Mouse (Mus musculus) spleen, adult 18-20 months (tissue): Measurements from ENCODE around the gene B3gat2.

Experiments
- DNase-seq, 2 experiments: peaks; one replicate each; pipeline ENCODE4 v3.0.0; 2022; ENCODE audit warnings: mixed read lengths in 2 of 2

B3gat2 gene

GRCm38 (mm10) chr1:23761502-23762135 lies at the start of gene B3gat2:
TSS of gene B3gat2 (plus strand) at chr1:23761753.
- DNase-seq: peak in 1 of 2 experiments; percentile 19

DNA sequence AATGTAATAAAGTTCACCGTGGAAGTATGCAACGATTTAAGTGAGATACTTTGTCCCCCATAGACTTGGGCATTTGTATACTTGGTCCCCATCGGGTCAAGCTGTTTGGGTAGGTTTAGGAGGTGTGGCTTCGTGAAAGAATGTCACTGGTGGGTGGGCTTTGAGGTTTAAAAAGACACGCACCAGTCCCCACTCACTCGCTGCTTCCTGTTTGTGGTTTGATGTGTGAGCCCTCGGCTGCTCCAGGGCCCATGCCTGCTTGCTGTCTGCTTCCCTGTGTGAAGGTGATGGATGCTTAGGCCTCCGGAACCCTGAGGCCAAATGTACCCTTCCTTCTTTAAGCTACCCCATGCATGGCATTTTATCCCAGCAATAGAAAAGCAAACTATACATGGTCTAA lies 41.2 kb upstream of the B3gat2 start:
- DNase-seq: peak; percentile 46 to 57

GRCm38 (mm10) chr1:23721036-23721435 lies 40.5 kb upstream of the B3gat2 start:
- peak; percentile 31 to 35 for DNase-seq

DNA sequence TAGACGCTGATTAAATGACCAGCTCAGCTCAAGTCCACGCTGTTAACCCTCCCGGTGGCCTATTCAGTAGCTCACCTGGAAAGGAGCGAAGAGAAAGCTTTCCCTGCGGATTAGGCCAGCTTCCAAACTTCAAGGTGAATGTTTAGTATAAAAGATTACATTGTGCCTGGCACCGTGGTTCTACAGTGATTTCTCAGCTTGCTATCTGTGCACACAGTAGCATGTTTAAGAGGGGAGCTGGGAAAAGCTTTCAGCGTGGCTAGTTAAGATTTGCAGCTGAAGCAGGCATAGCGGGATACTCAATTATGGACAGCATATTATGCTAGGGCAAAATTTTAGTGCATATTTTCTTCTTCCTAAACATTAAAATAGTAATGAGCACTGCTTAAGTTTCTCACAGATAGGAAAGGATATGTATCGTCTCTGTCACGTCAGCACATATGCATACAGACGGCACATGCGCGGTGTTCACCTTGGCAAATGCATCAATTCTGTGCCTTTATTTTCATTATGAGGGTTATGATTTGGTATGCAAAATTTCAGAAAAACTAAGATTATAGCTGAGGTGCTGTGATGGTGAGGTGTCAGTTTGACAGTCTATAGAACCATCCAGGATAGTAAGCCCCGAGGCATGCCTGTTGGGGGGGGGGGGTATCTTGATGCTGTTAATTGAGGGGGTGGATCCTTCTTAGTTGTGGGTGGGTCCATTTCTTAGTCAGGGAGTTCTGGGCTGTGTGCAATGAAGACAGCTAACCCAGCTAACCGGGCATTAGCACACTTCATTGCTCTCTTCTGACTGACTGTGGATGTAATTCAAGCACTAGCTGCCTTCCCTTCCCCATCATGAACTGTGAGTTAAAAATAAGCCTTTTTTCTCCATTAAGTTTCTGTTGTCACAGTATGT lies 38.8 kb upstream of the B3gat2 start:
- no peak for DNase-seq

- DNase-seq: no peak
These were observed 30.2 kb upstream of the B3gat2 start for GRCm38 (mm10) chr1:23731324-23731723.

- DNase-seq: no peak
These were observed 10.6 kb upstream of the B3gat2 start for GRCm38 (mm10) chr1:23750864-23751532.

DNA sequence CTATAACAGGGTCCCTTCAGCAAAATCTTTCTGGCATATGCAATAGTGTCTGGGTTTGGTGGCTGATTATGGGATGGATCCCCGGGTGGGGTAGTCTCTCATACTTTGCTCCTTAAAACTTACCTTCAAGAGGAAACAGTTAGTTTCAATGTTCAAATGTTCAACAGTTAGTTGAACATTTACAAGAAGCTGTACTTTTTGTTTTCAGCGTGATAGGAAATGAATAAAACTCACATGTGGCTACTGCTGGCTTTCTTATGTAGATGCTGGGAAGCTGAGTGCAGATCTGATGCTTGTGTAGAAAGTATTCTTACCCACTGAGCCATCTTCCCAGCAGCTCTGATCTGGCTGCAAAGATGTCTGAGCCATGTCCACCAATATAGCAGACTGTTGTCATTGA lies 8.5 kb upstream of the B3gat2 start:
- no peak for DNase-seq

DNA sequence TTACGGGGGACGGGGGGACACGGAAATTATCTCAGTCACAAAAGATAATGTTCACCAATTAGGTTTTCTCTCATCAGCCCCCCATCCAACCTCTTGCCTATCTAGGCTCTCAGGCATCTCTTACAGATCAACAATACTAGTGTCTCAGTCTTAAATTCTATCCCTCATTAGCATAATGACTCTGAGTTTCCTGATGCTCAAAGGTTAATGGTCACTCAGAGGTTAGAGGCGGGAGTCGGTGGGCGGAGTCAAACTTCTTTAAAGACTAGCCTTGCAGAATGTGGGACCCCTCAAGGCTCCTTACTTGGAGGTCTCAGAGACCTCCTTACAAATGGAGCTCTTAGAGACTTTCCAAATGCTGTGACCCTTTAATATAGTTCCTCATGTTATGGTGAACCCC lies 8.0 kb upstream of the B3gat2 start:
- no peak for DNase-seq

DNA sequence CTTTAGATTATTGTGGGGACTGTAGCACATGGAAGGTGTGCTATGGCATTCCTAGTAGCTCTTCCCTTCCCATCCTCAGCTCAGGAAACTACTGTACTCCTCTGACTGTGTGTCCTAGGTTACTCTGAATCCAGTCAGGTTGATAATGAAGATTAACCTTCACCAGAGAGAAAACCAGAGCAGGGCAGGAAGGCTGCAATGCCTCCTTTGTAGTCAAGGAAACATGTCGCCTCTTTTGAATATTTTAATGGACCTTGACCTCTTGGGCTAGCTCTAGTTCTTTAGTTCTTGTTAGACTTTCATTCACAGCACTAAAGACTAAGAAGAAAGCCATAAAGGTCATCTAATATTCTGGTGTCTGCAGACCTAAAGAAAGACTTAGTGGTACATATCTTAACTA lies 7.2 kb upstream of the B3gat2 start:
- DNase-seq: no peak

DNA sequence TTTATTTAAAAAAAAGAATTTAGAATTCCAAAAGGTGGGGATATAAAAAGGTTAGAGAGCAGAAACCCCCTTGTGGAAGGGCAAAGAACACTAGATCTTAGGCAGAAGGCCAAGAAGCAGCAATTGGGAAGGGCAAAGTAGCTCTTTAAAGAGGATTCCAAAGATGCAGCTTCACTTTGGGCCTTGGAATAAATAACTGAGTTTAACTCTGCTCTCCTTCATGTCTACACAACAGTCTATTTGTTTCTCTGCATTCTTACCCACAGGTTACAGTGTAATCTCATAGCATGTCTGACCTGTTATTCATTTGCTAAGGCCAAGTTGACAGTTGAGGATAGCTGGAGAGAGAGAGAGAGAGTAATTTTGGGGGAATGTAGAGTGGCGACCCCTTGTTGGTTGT lies 6.6 kb upstream of the B3gat2 start:
- no peak for DNase-seq

DNA sequence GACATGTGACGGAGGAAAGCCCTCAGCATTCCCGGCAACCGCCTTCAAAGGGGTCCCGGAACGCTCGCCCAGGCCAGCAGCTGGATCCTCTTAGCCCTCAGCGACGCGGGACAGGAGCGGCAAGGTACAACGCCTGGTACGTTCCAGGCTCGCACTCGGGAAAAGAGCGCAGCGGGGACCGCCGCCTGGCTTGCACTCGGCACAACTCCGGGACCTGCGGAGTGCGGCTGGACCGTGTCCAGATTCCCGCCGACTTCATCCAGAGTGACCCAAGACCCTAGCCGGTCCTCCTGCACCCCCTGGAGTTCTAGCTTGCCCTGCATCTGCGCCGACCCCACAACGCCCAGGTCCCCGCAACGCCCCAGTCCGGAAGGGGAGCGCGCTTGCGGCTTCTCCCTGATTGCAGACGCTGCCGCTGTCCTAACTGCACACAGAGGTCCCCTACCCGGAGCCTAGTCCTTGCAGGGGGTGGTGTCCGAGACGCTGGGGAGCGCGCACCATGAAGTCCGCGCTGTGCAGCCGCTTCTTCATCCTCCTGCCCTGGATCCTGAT lies 659 bp downstream of the B3gat2 start:
- DNase-seq: peak in 1 of 2 experiments; percentile 19

DNA sequence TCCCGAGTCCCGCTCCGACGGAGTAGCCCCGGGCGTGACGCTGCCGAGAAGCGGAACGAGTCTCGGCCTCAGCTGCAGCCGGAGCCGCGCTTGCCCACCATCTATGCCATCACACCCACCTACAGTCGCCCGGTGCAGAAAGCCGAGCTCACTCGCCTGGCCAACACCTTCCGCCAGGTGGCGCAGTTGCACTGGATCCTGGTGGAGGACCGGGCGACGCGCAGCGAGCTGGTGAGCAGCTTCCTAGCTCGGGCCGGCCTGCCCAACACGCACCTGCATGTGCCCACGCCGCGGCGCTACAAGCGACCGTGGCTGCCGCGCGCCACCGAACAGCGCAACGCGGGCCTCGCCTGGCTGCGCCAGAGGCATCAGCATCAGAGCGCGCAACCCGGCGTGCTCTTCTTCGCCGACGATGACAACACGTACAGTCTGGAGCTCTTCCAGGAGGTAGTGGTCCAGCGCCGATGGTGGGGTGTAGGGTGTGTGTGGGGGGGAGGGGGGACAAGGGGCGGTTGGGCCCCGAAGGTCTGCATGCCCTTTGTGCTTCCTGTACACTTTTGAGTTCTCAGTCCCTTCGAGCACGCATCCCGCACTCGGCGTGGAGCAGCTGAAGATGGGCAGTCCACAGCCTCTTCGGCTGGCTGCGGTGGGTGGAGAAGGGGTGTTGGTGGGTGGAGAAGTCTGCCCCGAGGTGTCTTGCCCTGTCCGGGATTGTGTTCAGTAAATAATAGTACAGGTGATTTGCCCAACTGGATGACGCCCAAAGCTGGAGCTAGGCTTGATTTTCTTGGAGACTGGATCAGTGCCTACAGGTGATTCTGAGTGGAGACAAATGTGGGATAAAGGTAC lies 1.5 kb downstream of the B3gat2 start:
- peak; percentile 78 to 92 for DNase-seq

DNA sequence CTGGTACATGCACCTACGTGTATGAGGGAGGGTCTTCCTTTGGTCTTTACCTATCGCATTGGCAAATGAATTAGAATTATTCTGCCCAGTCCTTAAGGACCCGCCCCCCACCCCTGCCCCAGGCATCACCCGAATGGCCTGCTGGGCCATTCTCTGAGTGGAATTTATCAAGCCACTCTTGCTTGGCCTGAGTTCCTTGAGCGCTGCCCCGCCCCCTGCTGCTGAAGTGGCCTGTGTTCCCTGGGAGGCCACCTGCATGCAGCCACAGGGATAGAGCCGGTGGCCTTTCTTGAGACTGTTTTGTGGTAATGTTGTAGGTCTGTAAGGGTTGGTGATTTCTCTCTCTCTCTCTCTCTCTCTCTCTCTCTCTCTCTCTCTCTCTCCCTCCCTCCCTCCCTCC lies 2.2 kb downstream of the B3gat2 start:
- no peak for DNase-seq

GRCm38 (mm10) chr1:23764710-23765109 lies 3.2 kb downstream of the B3gat2 start:
- DNase-seq: no peak

- DNase-seq: no peak
These were observed 11.5 kb downstream of the B3gat2 start for GRCm38 (mm10) chr1:23773039-23773438.

DNA sequence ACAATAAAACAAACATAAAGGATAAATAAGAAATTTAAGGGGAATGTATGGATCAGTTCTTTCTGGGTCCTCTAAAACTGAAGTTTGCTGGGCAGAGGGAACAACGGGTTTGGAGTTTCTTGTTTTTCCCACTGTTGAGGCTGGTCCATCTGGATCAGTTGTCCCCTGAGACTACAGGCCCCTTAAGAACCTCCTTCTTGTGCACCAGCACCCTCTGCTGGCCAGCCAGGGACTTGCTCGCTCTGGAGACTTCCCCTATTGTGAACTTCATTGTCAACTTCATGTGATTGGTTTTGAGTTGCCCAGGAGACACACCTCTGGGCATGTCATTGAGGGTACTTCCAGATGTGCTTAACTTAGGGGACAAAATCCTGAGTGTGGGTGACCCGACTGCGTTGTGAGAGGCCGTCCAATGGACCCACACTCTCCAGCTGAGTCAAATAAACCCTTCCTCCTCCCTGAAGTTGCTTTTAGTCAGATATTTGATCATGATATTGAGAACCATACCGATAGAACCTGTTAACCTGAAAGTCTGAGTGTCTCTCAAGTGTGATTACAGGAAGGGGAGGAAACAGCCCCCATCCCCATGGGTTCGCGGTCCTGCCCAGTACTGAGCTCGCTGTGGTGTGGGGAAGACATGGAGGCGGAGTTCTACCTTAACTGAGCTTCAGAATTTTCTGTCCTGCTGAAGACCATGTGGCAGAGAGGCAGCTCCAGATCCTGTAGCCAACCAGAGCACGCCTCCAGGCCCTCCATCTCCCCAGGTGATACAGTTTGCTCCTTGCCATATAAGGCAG lies 31.4 kb downstream of the B3gat2 start:
- DNase-seq: peak; percentile 61 to 85

- DNase-seq: no peak
These were observed 36.8 kb downstream of the B3gat2 start for GRCm38 (mm10) chr1:23798306-23798705.

GRCm38 (mm10) chr1:23821615-23822014 lies 60.1 kb downstream of the B3gat2 start:
- DNase-seq: no peak

DNA sequence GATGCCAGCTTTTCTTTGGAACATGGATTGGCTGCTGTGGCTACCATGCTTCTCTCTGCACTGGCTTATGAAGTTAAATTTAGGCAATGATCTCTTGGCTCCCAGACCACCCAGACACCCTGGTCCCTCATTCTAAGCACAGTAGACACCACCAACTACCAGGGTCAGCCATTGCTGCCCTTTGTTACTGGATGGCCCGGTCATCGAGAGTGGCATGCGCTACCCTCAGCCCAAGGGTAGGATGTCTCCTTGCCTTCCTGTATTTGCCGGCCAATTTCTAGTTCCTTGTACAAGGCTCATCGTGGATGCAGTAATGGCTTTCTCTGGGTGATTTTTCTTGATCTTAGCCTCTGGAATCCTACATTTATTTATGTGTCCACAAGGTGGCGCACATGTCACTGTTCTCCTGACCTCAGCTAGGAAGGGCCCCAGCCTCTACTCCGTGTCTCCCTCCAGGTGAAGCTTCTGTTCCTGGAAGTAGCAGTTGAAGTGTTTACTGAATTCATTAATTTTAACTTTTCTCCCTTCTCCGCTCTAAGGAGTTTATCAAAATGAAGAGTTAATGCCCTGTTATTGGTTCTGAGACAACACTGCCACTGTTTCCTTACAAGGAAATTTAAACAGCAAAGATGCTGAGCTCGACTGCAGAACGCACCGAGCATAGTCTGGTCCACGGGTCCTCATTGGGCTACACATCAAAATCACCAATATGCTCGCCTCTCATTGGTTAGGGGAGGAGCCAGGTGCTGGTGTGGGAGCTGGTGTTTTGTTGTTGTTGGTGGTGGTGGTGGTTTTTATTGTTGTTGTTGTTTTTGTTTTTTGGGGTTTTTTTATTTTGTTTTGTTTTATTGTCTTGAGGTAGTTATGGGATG lies 65.6 kb downstream of the B3gat2 start:
- peak in 1 of 2 experiments; percentile 52 for DNase-seq

GRCm38 (mm10) chr1:23834246-23834645 lies 72.7 kb downstream of the B3gat2 start:
- DNase-seq: peak; percentile 25 to 27
